Mouse (Mus musculus) embryonic facial prominence, embryonic 13.5 days (tissue): Measurements from ENCODE around the gene Insm2. TPM values are rescaled to one million over a fixed set of nuclear protein-coding genes. Genes with fewer than 3 reads are reported as not detected.

Source experiments
- ATAC-seq: fragments of 200-750 bp; cut with Nextera tagmentation; 2 replicates; pipeline ENCODE4 v1.8.0; 2017; ENCODE audit warnings: low read depth; ENCODE audit not compliant: insufficient number of reproducible peaks, insufficient read depth, low FRiP score, low TSS enrichment
- H3K27ac ChIP-seq: fragments of 300-500 bp; sonication (generic); 2 replicates; pipeline ENCODE4 v1.5.1; 2015; ENCODE audit warnings: moderate library complexity, mild to moderate bottlenecking, inconsistent platforms
- H3K27me3 ChIP-seq: fragments of 300-500 bp; sonication (generic); 2 replicates; pipeline ENCODE4 v1.6.1; 2015; ENCODE audit warnings: mild to moderate bottlenecking, inconsistent platforms
- H3K36me3 ChIP-seq: fragments of 300-500 bp; sonication (generic); 2 replicates; pipeline ENCODE4 v1.6.1; 2015; ENCODE audit warnings: mild to moderate bottlenecking, inconsistent platforms
- H3K4me1 ChIP-seq: fragments of 300-500 bp; sonication (generic); 2 replicates; pipeline ENCODE4 v1.6.1; 2015; ENCODE audit warnings: inconsistent platforms
- H3K4me2 ChIP-seq: fragments of 300-500 bp; sonication (generic); 2 replicates; pipeline ENCODE4 v1.6.1; 2015; ENCODE audit warnings: moderate library complexity, mild to moderate bottlenecking, inconsistent platforms
- H3K4me3 ChIP-seq: fragments of 300-500 bp; sonication (generic); 2 replicates; pipeline ENCODE4 v1.5.1; 2015; ENCODE audit warnings: mild to moderate bottlenecking, inconsistent platforms
- H3K9ac ChIP-seq: fragments of 300-500 bp; sonication (generic); 2 replicates; pipeline ENCODE4 v1.6.1; 2015; ENCODE audit warnings: mild to moderate bottlenecking, inconsistent platforms
- H3K9me3 ChIP-seq: fragments of 300-500 bp; sonication (generic); 2 replicates; pipeline ENCODE4 v1.6.1; 2016; ENCODE audit warnings: inconsistent platforms
- WGBS: fragments of 180-500 bp; shearing (Covaris S2); methylation state at CpG from one replicate; pipeline ENCODE4 v1.1.7; 2015; ENCODE audit warnings: mixed read lengths; 5-methylcytosine and 5-hydroxymethylcytosine counted together
- polyA plus RNA-seq: library from polyadenylated mRNA; unstranded; fragments of >200 nt; fragmentation: Nextera tagmentation; extraction: Ambion mirVana; gene quantifications from 2 replicates; pipeline ENCODE4 v1.2.1, GENCODE M21; 2015

The Insm2 gene
- polyA plus RNA-seq, 1 experiment from 2014 or later, result not detected

DNA sequence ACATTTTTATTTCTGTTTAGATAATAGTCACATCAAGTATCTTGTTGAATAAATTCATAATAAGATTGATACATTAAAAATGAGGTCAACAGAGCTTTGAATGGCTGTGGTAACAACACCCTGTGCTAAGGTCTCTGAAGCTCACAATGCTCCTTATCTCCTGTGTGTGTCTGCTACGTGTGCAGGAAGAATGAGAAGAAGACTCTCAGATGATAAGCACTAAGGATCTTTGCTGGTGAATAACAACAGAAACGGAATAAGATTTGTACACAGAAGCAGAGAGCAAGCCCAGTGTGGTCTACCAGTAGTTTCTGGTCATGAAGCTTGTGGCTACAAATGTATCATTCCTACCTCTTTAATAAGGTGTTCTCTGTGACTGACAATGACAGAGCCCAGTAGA lies 11.6 kb downstream of the Insm2 start:
- ATAC-seq, result no peak
- no peaks in the 10 kb centered on the region for H3K27me3 ChIP-seq
- WGBS, result 73% methylated on average over 2 of the region's 2 CpGs

DNA sequence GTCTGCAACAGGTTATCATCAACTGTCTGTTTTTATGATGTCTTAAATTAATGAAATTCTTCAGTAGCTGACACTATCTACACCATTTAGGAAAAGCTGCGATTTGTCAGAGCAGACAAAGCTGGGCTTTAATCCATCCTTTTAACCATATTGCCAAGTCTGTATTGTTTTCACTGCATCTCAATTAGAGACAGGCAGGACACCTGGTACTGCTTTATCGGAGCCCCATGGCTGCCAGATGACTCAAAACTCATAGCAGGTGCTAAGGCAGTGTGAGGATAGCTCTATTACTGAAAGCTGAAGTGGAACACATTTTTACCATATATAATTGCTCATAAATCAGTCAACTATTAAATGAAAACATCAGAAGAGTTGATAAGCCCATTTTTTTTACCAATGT lies 21.1 kb downstream of the Insm2 start:
- no peak overlapping the region for H3K4me3 ChIP-seq
- no peaks in the 10 kb centered on the region for H3K9me3 ChIP-seq
- H3K9ac ChIP-seq, result no peak overlapping the region
- ATAC-seq, result no peak
- H3K4me1 ChIP-seq, result no peaks in the 10 kb centered on the region
- H3K4me2 ChIP-seq, result no peak overlapping the region
- H3K27ac ChIP-seq, result no peak overlapping the region
- no peaks in the 10 kb centered on the region for H3K36me3 ChIP-seq
- WGBS, result 55% methylated on average over 2 of the region's 2 CpGs
- H3K27me3 ChIP-seq, result no peaks in the 10 kb centered on the region

More for the DNA sequence above, 11.6 kb downstream of the Insm2 start:
- Histone ChIP-seq H3K4me3 (no peak overlapping the region), H3K9me3 (no peaks in the 10 kb centered on the region), H3K9ac (no peak overlapping the region), H3K27ac (no peak overlapping the region), H3K36me3 (no peaks in the 10 kb centered on the region), H3K4me1 (no peaks in the 10 kb centered on the region), H3K4me2 (no peak overlapping the region)

DNA sequence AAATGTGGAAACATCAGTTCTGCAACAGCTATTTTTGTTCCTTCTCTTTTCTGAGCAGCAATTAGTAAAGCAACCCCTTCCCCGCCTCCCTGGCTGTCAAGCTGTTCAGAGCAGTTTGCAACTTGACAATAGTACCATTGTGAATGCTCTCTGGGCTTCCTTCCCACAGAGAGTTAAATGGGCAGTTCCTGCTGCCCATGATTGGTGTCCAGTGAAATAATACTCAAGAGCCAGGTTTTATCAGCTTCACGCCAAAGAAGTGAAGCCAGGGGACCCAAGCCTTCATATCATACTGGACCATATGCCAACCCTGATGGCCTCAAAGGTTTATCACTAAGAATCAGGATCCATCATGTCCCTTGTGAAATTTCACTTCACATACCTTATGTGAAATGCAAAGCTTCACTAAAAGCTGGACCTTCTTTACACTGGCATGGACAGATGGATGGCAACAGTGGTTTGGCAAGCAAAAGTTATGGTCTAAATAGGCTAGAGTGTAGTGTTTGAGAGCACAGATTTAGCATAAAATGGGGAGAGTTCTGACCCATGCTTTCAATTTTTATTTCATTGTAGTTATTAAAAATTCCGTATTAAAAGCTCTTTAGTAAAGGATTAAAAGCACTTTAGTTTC lies 23.5 kb downstream of the Insm2 start:
- no peaks in the 10 kb centered on the region for H3K9me3 ChIP-seq
- H3K27me3 ChIP-seq, result no peaks in the 10 kb centered on the region
- H3K9ac ChIP-seq, result no peak overlapping the region
- WGBS, result 39% methylated on average over 3 of the region's 3 CpGs
- no peaks in the 10 kb centered on the region for H3K36me3 ChIP-seq
- H3K27ac ChIP-seq, result no peak overlapping the region
- H3K4me1 ChIP-seq, result no peaks in the 10 kb centered on the region
- ATAC-seq, result no peak
- no peak overlapping the region for H3K4me2 ChIP-seq
- no peak overlapping the region for H3K4me3 ChIP-seq

DNA sequence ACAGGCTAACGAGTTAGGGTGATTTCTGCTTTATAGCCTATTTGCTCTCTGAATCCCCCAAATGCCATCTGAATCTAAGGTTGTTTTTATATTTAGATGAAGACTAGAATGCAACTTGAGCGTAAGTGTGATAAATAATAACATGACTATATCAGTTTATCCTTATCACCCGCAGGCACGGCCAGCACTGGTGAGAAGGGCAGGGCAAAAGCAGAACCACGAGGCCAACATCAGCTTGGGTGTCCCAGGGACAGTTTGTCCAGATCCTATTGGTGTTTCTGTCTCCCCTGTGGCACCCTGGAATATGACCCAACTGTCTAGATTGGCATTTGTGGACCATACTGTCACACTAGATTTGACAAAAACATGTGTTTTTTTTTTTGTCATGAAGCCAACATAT lies 24.0 kb downstream of the Insm2 start:
- Histone ChIP-seq H3K4me3 (no peak overlapping the region), H3K9ac (no peak overlapping the region), H3K4me1 (no peaks in the 10 kb centered on the region), H3K36me3 (no peaks in the 10 kb centered on the region), H3K4me2 (no peak overlapping the region), H3K9me3 (no peaks in the 10 kb centered on the region), H3K27ac (no peak overlapping the region), H3K27me3 (no peaks in the 10 kb centered on the region)
- ATAC-seq, result no peak
- WGBS, result 76% methylated on average over 5 of the region's 5 CpGs

DNA sequence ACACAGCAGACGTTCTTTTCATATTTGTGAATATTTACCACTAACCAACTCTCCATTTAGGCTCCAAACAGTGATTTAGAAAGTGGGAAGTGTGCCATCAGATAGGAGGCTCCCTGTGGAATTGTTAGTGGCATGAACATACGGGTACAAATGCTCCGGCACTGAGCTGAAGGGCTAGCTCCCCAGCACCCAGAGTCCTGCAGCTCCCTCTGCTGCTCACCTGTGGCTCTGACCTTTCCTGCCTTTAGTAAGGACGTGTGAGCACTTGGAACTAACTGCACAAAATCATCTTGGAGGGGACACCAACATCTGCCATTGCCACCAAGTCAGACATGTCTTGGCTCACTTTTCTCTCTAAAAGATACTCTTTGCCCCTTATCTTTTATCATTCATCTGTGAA lies 27.5 kb downstream of the Insm2 start:
- Histone ChIP-seq H3K4me1 (no peaks in the 10 kb centered on the region), H3K9me3 (no peaks in the 10 kb centered on the region), H3K36me3 (no peaks in the 10 kb centered on the region), H3K4me2 (no peak overlapping the region), H3K4me3 (no peak overlapping the region), H3K9ac (no peak overlapping the region), H3K27me3 (no peaks in the 10 kb centered on the region), H3K27ac (no peak overlapping the region)
- ATAC-seq, result no peak
- WGBS, result 35% methylated on average over 4 of the region's 4 CpGs

DNA sequence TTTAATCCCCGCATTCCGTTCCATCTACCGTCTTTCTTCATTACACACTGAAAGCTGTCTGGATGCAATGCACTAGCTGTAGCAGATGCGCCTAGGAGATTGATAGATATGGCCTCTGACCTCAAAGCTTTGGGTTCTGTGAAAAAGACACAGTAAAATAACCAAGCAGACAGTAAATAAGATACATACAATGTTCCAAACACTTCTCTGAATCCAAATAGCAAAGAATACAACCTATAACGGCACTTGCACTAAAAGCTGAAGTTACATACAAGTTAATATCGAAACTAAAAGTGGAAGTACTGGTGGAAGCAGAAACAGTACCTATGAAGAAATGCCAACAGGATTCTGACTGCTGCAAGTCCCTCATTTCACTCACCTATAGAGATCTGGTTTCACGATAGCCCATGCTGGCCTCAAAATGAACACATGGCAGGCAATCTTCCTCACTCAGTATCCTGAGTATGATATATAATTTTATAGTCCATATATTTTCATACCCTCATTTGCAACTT lies 48.8 kb downstream of the Insm2 start:
- no peak overlapping the region for H3K27ac ChIP-seq
- no peaks in the 10 kb centered on the region for H3K4me1 ChIP-seq
- 90% methylated on average over 7 of the region's 7 CpGs for WGBS
- H3K4me2 ChIP-seq, result no peak overlapping the region
- no peak for ATAC-seq
- H3K27me3 ChIP-seq, result no peaks in the 10 kb centered on the region
- no peak overlapping the region for H3K4me3 ChIP-seq
- H3K9ac ChIP-seq, result no peak overlapping the region
- H3K36me3 ChIP-seq, result 0 out of 2 replicates have a peak, but pooled peaks cover 4% of the 10 kb centered on the region
- H3K9me3 ChIP-seq, result no peaks in the 10 kb centered on the region

Other genes starting within 250 kb of the Insm2 start
- 440 and 454 TPM in 2 replicates for gene Psma6, start 215.2 kb upstream of the Insm2 start, polyA plus RNA-seq
- gene Nfkbia, start 106.8 kb upstream of the Insm2 start, polyA plus RNA-seq, result 117 and 126 TPM in 2 replicates
- 0.15 TPM in 1 of 2 replicates, not detected in the other for gene Aldoart2, start 34.2 kb upstream of the Insm2 start, polyA plus RNA-seq
- 18.6 and 18.8 TPM in 2 replicates for gene Ralgapa1, start 221.7 kb downstream of the Insm2 start, polyA plus RNA-seq
- gene Brms1l, start 236.9 kb downstream of the Insm2 start, polyA plus RNA-seq, result 54.2 and 58.4 TPM in 2 replicates